Mouse (Mus musculus): ENCODE measurements around the gene Ranbp10. TPM values are rescaled to one million over a fixed set of nuclear protein-coding genes. Genes with fewer than 3 reads are reported as not detected.

Gene Ranbp10
- polyA plus RNA-seq, 1 experiment from 2014 or later, result 15.8 TPM

GRCm38 (mm10) chr8:105820925-105821324 lies 6.2 kb downstream of the Ranbp10 start:
- whole genome bisulfite sequencing, result 95% methylated on average over 1 of the region's 1 CpGs
- H3K4me1 ChIP-seq (replicated peaks; ENCODE audit: control insufficient read depth, insufficient read depth, low read length), result peaks cover 4% of the 10 kb centered on the region; the same call in 1 of the 2 replicates
- no peaks in the 10 kb centered on the region for H3K9me3 ChIP-seq (ENCODE audit: control insufficient read depth, low read length)
- H3K36me3 ChIP-seq (ENCODE audit: control insufficient read depth, insufficient read depth, low read length), result peaks cover 12% of the 10 kb centered on the region; the same call in 1 of the 2 replicates
- H3K4me3 ChIP-seq (ENCODE audit: low read depth, low read length), result no peak overlapping the region
- no peak overlapping the region for H3K4me2 ChIP-seq (ENCODE audit: low read depth, low read length, severe bottlenecking)
- H3K9ac ChIP-seq (ENCODE audit: low read length), result no peak overlapping the region
- no peaks in the 10 kb centered on the region for H3K27me3 ChIP-seq (ENCODE audit: control insufficient read depth, insufficient read depth, low read length)
- ATAC-seq (replicated peaks; ENCODE audit: low FRiP score), result no peak
- DNase-seq (ENCODE audit: low spot score), result no peak
- no peak overlapping the region for H3K27ac ChIP-seq (ENCODE audit: low read depth, low read length)

- no peak overlapping the region for H3K9ac ChIP-seq (ENCODE audit: low read length)
- ATAC-seq (replicated peaks; ENCODE audit: low FRiP score) (no peak), DNase-seq (ENCODE audit: low spot score) (no peak)
- no peak overlapping the region for H3K27ac ChIP-seq (ENCODE audit: low read depth, low read length)
- H3K36me3 ChIP-seq (ENCODE audit: control insufficient read depth, insufficient read depth, low read length), result peaks cover 10% of the 10 kb centered on the region; the same call in 1 of the 2 replicates
- H3K4me1 ChIP-seq (replicated peaks; ENCODE audit: control insufficient read depth, insufficient read depth, low read length), result no peaks in the 10 kb centered on the region
- no peak overlapping the region for H3K4me2 ChIP-seq (ENCODE audit: low read depth, low read length, severe bottlenecking)
- H3K4me3 ChIP-seq (ENCODE audit: low read depth, low read length), result no peak overlapping the region
- 94% methylated on average over 3 of the region's 3 CpGs for WGBS
- no peaks in the 10 kb centered on the region for H3K9me3 ChIP-seq (ENCODE audit: control insufficient read depth, low read length)
- no peaks in the 10 kb centered on the region for H3K27me3 ChIP-seq (ENCODE audit: control insufficient read depth, insufficient read depth, low read length)
Measured at GRCm38 (mm10) chr8:105819659-105820058, 7.5 kb downstream of the Ranbp10 start.

GRCm38 (mm10) chr8:105813241-105813640 lies 13.9 kb downstream of the Ranbp10 start:
- no peak for ATAC-seq (replicated peaks; ENCODE audit: low FRiP score)
- 98% methylated on average over 6 of the region's 6 CpGs for WGBS
- no peak overlapping the region for H3K27ac ChIP-seq (ENCODE audit: low read depth, low read length)

GRCm38 (mm10) chr8:105812511-105812910 lies 14.6 kb downstream of the Ranbp10 start:
- Histone ChIP-seq H3K27me3 (ENCODE audit: control insufficient read depth, insufficient read depth, low read length) (no peaks in the 10 kb centered on the region), H3K4me1 (replicated peaks; ENCODE audit: control insufficient read depth, insufficient read depth, low read length) (no peaks in the 10 kb centered on the region), H3K27ac (ENCODE audit: low read depth, low read length) (no peak overlapping the region), H3K9ac (ENCODE audit: low read length) (no peak overlapping the region), H3K36me3 (ENCODE audit: control insufficient read depth, insufficient read depth, low read length) (no peaks in the 10 kb centered on the region), H3K4me2 (ENCODE audit: low read depth, low read length, severe bottlenecking) (no peak overlapping the region), H3K9me3 (ENCODE audit: control insufficient read depth, low read length) (no peaks in the 10 kb centered on the region), H3K4me3 (ENCODE audit: low read depth, low read length) (no peak overlapping the region)
- DNase-seq (ENCODE audit: low spot score) (no peak), ATAC-seq (replicated peaks; ENCODE audit: low FRiP score) (no peak)
- WGBS, result 84% methylated on average over 5 of the region's 5 CpGs

More at GRCm38 (mm10) chr8:105813241-105813640, 13.9 kb downstream of the Ranbp10 start:
- DNase-seq (ENCODE audit: low spot score), result no peak
- H3K9ac ChIP-seq (ENCODE audit: low read length), result no peak overlapping the region
- H3K9me3 ChIP-seq (ENCODE audit: control insufficient read depth, low read length), result no peaks in the 10 kb centered on the region
- no peaks in the 10 kb centered on the region for H3K4me1 ChIP-seq (replicated peaks; ENCODE audit: control insufficient read depth, insufficient read depth, low read length)
- no peaks in the 10 kb centered on the region for H3K27me3 ChIP-seq (ENCODE audit: control insufficient read depth, insufficient read depth, low read length)
- H3K4me3 ChIP-seq (ENCODE audit: low read depth, low read length), result no peak overlapping the region
- H3K36me3 ChIP-seq (ENCODE audit: control insufficient read depth, insufficient read depth, low read length), result no peaks in the 10 kb centered on the region
- H3K4me2 ChIP-seq (ENCODE audit: low read depth, low read length, severe bottlenecking), result no peak overlapping the region

- DNase-seq (ENCODE audit: low spot score), result no peak
- no peak overlapping the region for H3K9ac ChIP-seq (ENCODE audit: low read length)
Measured at GRCm38 (mm10) chr8:105811543-105811942, 15.6 kb downstream of the Ranbp10 start.

GRCm38 (mm10) chr8:105811061-105811460 lies 16.1 kb downstream of the Ranbp10 start:
- whole genome bisulfite sequencing, result 91% methylated on average over 10 of the region's 10 CpGs
- no peak overlapping the region for H3K9ac ChIP-seq (ENCODE audit: low read length)
- H3K27ac ChIP-seq (ENCODE audit: low read depth, low read length), result no peak overlapping the region
- no peak for DNase-seq (ENCODE audit: low spot score)
- no peak overlapping the region for H3K4me2 ChIP-seq (ENCODE audit: low read depth, low read length, severe bottlenecking)
- no peaks in the 10 kb centered on the region for H3K4me1 ChIP-seq (replicated peaks; ENCODE audit: control insufficient read depth, insufficient read depth, low read length)
- ATAC-seq (replicated peaks; ENCODE audit: low FRiP score), result no peak
- H3K36me3 ChIP-seq (ENCODE audit: control insufficient read depth, insufficient read depth, low read length), result no peaks in the 10 kb centered on the region
- H3K27me3 ChIP-seq (ENCODE audit: control insufficient read depth, insufficient read depth, low read length), result no peaks in the 10 kb centered on the region
- H3K4me3 ChIP-seq (ENCODE audit: low read depth, low read length), result no peak overlapping the region
- H3K9me3 ChIP-seq (ENCODE audit: control insufficient read depth, low read length), result no peaks in the 10 kb centered on the region

More at GRCm38 (mm10) chr8:105811543-105811942, 15.6 kb downstream of the Ranbp10 start:
- no peaks in the 10 kb centered on the region for H3K9me3 ChIP-seq (ENCODE audit: control insufficient read depth, low read length)
- H3K4me1 ChIP-seq (replicated peaks; ENCODE audit: control insufficient read depth, insufficient read depth, low read length), result no peaks in the 10 kb centered on the region
- 77% methylated on average over 3 of the region's 3 CpGs for WGBS
- ATAC-seq (replicated peaks; ENCODE audit: low FRiP score), result no peak
- H3K4me2 ChIP-seq (ENCODE audit: low read depth, low read length, severe bottlenecking), result no peak overlapping the region
- H3K4me3 ChIP-seq (ENCODE audit: low read depth, low read length), result no peak overlapping the region
- H3K27ac ChIP-seq (ENCODE audit: low read depth, low read length), result no peak overlapping the region
- no peaks in the 10 kb centered on the region for H3K36me3 ChIP-seq (ENCODE audit: control insufficient read depth, insufficient read depth, low read length)
- H3K27me3 ChIP-seq (ENCODE audit: control insufficient read depth, insufficient read depth, low read length), result no peaks in the 10 kb centered on the region

GRCm38 (mm10) chr8:105810245-105810786 lies 16.8 kb downstream of the Ranbp10 start:
- DNase-seq (ENCODE audit: low spot score) (no peak), ATAC-seq (replicated peaks; ENCODE audit: low FRiP score) (no peak)
- Histone ChIP-seq H3K4me2 (ENCODE audit: low read depth, low read length, severe bottlenecking) (no peak overlapping the region), H3K4me1 (replicated peaks; ENCODE audit: control insufficient read depth, insufficient read depth, low read length) (no peaks in the 10 kb centered on the region), H3K4me3 (ENCODE audit: low read depth, low read length) (no peak overlapping the region), H3K9me3 (ENCODE audit: control insufficient read depth, low read length) (no peaks in the 10 kb centered on the region), H3K9ac (ENCODE audit: low read length) (no peak overlapping the region), H3K36me3 (ENCODE audit: control insufficient read depth, insufficient read depth, low read length) (no peaks in the 10 kb centered on the region), H3K27me3 (ENCODE audit: control insufficient read depth, insufficient read depth, low read length) (no peaks in the 10 kb centered on the region), H3K27ac (ENCODE audit: low read depth, low read length) (no peak overlapping the region)
- 92% methylated on average over 6 of the region's 6 CpGs for WGBS

GRCm38 (mm10) chr8:105808480-105808879 lies 18.7 kb downstream of the Ranbp10 start:
- no peak overlapping the region for H3K4me2 ChIP-seq (ENCODE audit: low read depth, low read length, severe bottlenecking)
- no peaks in the 10 kb centered on the region for H3K4me1 ChIP-seq (replicated peaks; ENCODE audit: control insufficient read depth, insufficient read depth, low read length)
- DNase-seq (ENCODE audit: low spot score) (no peak), ATAC-seq (replicated peaks; ENCODE audit: low FRiP score) (no peak)
- H3K4me3 ChIP-seq (ENCODE audit: low read depth, low read length), result no peak overlapping the region
- whole genome bisulfite sequencing, result 95% methylated on average over 2 of the region's 2 CpGs
- no peaks in the 10 kb centered on the region for H3K36me3 ChIP-seq (ENCODE audit: control insufficient read depth, insufficient read depth, low read length)
- no peaks in the 10 kb centered on the region for H3K9me3 ChIP-seq (ENCODE audit: control insufficient read depth, low read length)
- no peak overlapping the region for H3K9ac ChIP-seq (ENCODE audit: low read length)
- no peaks in the 10 kb centered on the region for H3K27me3 ChIP-seq (ENCODE audit: control insufficient read depth, insufficient read depth, low read length)
- no peak overlapping the region for H3K27ac ChIP-seq (ENCODE audit: low read depth, low read length)

GRCm38 (mm10) chr8:105807766-105808165 lies 19.4 kb downstream of the Ranbp10 start:
- ATAC-seq (replicated peaks; ENCODE audit: low FRiP score), result no peak
- no peak overlapping the region for H3K4me2 ChIP-seq (ENCODE audit: low read depth, low read length, severe bottlenecking)
- no peaks in the 10 kb centered on the region for H3K9me3 ChIP-seq (ENCODE audit: control insufficient read depth, low read length)
- no peak overlapping the region for H3K27ac ChIP-seq (ENCODE audit: low read depth, low read length)
- no peak for DNase-seq (ENCODE audit: low spot score)
- H3K36me3 ChIP-seq (ENCODE audit: control insufficient read depth, insufficient read depth, low read length), result no peaks in the 10 kb centered on the region
- 91% methylated on average over 5 of the region's 5 CpGs for WGBS
- no peaks in the 10 kb centered on the region for H3K4me1 ChIP-seq (replicated peaks; ENCODE audit: control insufficient read depth, insufficient read depth, low read length)
- H3K27me3 ChIP-seq (ENCODE audit: control insufficient read depth, insufficient read depth, low read length), result no peaks in the 10 kb centered on the region
- no peak overlapping the region for H3K9ac ChIP-seq (ENCODE audit: low read length)
- H3K4me3 ChIP-seq (ENCODE audit: low read depth, low read length), result no peak overlapping the region
